Mouse (Mus musculus) liver, adult 2 months (tissue): Measurements from ENCODE around the gene Fam19a1. TPM values are rescaled to one million over a fixed set of nuclear protein-coding genes. Genes with fewer than 3 reads are reported as not detected.

Experiments
- DNase-seq: peaks from one replicate; pipeline ENCODE4 v3.0.0-alpha.2; 2011; ENCODE audit warnings: low read depth, low spot score; ENCODE audit errors: extremely low read depth
- H3K27ac ChIP-seq: fragments of 200-500 bp; replicated peaks from 2 replicates; pipeline ENCODE4 v1.5.1; 2012; ENCODE audit warnings: low read depth, mild to moderate bottlenecking, control low read depth, inconsistent platforms, low read length; ENCODE audit not compliant: insufficient read depth
- H3K27me3 ChIP-seq: fragments of 200-500 bp; 2 replicates; pipeline ENCODE4 v1.6.1; 2012; ENCODE audit warnings: mild to moderate bottlenecking, moderate library complexity, low read length, inconsistent platforms; ENCODE audit not compliant: control insufficient read depth, insufficient read depth
- H3K36me3 ChIP-seq: fragments of 200-500 bp; 2 replicates; pipeline ENCODE4 v1.6.1; 2012; ENCODE audit warnings: low read length, inconsistent platforms; ENCODE audit not compliant: control insufficient read depth, insufficient read depth
- H3K4me1 ChIP-seq: fragments of 200-500 bp; 2 replicates; pipeline ENCODE4 v1.6.1; 2011; ENCODE audit warnings: low read length; ENCODE audit not compliant: control insufficient read depth, insufficient read depth
- H3K4me3 ChIP-seq: fragments of 200-500 bp; 2 replicates; pipeline ENCODE4 v1.5.1; 2011; ENCODE audit warnings: low read depth, mild to moderate bottlenecking, control low read depth, low read length, moderate library complexity; ENCODE audit not compliant: insufficient read depth
- H3K79me2 ChIP-seq: fragments of 200-500 bp; 2 replicates; pipeline ENCODE4 v1.6.1; 2012; ENCODE audit warnings: inconsistent platforms, mild to moderate bottlenecking, low read length, moderate library complexity; ENCODE audit not compliant: control insufficient read depth, insufficient read depth
- H3K9ac ChIP-seq: fragments of 200-500 bp; 2 replicates; pipeline ENCODE4 v1.6.1; 2012; ENCODE audit warnings: low read depth, mild to moderate bottlenecking, control low read depth, inconsistent platforms, low read length
- CTCF ChIP-seq: fragments of 200-500 bp; IDR thresholded peaks from 2 replicates; pipeline ENCODE4 v1.5.1; 2011; ENCODE audit warnings: low read depth, low read length, control low read depth
- POLR2A ChIP-seq: fragments of 200-500 bp; IDR thresholded peaks from 2 replicates; pipeline ENCODE4 v1.6.1; 2011; ENCODE audit warnings: low read length, control low read depth; ENCODE audit not compliant: insufficient read depth; ENCODE audit errors: extremely low read depth
- WGBS: fragments of 180-500 bp; shearing (Covaris S2); methylation state at CpG from one replicate; pipeline ENCODE4 v1.1.7; 2018; 5-methylcytosine and 5-hydroxymethylcytosine counted together
- polyA plus RNA-seq: library from polyadenylated mRNA; depleted of rRNA; stranded (reverse); fragments of >200 nt; gene quantifications from 2 replicates; pipeline ENCODE4 v1.2.3, GENCODE M21; 2012; rRNA removed
- total RNA-seq: library from RNA; depleted of rRNA; stranded (reverse); fragments of >200 nt; gene quantifications from 2 replicates; pipeline ENCODE4 v1.2.3, GENCODE M21; 2014; rRNA removed

The Fam19a1 gene
- total and polyA plus RNA-seq, 2 experiments: 0.09 TPM; not detected in 1

- WGBS: 76% methylated on average over 2 of the region's 2 CpGs
- no peaks in the 10 kb centered on the region for H3K36me3 ChIP-seq
- H3K27me3 ChIP-seq: no peaks in the 10 kb centered on the region
- H3K4me1 ChIP-seq: no peaks in the 10 kb centered on the region
- no peak for DNase-seq
- no peak overlapping the region for H3K27ac ChIP-seq
- no peak overlapping the region for H3K9ac ChIP-seq
- H3K4me3 ChIP-seq: no peak overlapping the region
- no peak for TF ChIP-seq POLR2A
- TF ChIP-seq CTCF: no peak
- no peaks in the 10 kb centered on the region for H3K79me2 ChIP-seq
Observed at GRCm38 (mm10) chr6:96635663-96636062, 522.7 kb downstream of the Fam19a1 start.

GRCm38 (mm10) chr6:96648742-96649141 is 535.8 kb downstream of the Fam19a1 start:
- Histone ChIP-seq H3K4me3 (no peak overlapping the region), H3K4me1 (no peaks in the 10 kb centered on the region), H3K9ac (no peak overlapping the region), H3K27me3 (no peaks in the 10 kb centered on the region), H3K36me3 (no peaks in the 10 kb centered on the region), H3K27ac (no peak overlapping the region), H3K79me2 (no peaks in the 10 kb centered on the region)
- no peak for TF ChIP-seq POLR2A
- no peak for TF ChIP-seq CTCF
- DNase-seq: no peak
- WGBS: 80% methylated on average over 2 of the region's 2 CpGs

GRCm38 (mm10) chr6:96649267-96649666 is 536.3 kb downstream of the Fam19a1 start:
- no peak overlapping the region for H3K27ac ChIP-seq
- TF ChIP-seq CTCF (no peak), POLR2A (no peak)
- H3K79me2 ChIP-seq: no peaks in the 10 kb centered on the region
- H3K4me1 ChIP-seq: no peaks in the 10 kb centered on the region
- H3K27me3 ChIP-seq: no peaks in the 10 kb centered on the region
- no peaks in the 10 kb centered on the region for H3K36me3 ChIP-seq
- no peak overlapping the region for H3K4me3 ChIP-seq
- H3K9ac ChIP-seq: no peak overlapping the region
- WGBS: 81% methylated on average over 5 of the region's 5 CpGs
- no peak for DNase-seq

- no peaks in the 10 kb centered on the region; the same call in 1 of the 2 replicates for H3K27me3 ChIP-seq
- 88% methylated on average over 1 of the region's 1 CpGs for WGBS
- TF ChIP-seq CTCF (no peak), POLR2A (no peak)
- no peaks in the 10 kb centered on the region for H3K36me3 ChIP-seq
- no peaks in the 10 kb centered on the region for H3K4me1 ChIP-seq
- no peak overlapping the region for H3K9ac ChIP-seq
- H3K27ac ChIP-seq: no peak overlapping the region
- no peaks in the 10 kb centered on the region for H3K79me2 ChIP-seq
- no peak for DNase-seq
- no peak overlapping the region for H3K4me3 ChIP-seq
Observed at GRCm38 (mm10) chr6:96666311-96666710, 553.4 kb downstream of the Fam19a1 start.

- 83% methylated on average over 3 of the region's 3 CpGs for WGBS
- Histone ChIP-seq H3K79me2 (no peaks in the 10 kb centered on the region), H3K36me3 (no peaks in the 10 kb centered on the region), H3K4me1 (no peaks in the 10 kb centered on the region), H3K27me3 (no peaks in the 10 kb centered on the region), H3K4me3 (no peak overlapping the region), H3K9ac (no peak overlapping the region), H3K27ac (no peak overlapping the region)
- TF ChIP-seq CTCF (no peak), POLR2A (no peak)
- no peak for DNase-seq
Observed at GRCm38 (mm10) chr6:96677813-96678212, 564.9 kb downstream of the Fam19a1 start.

Other genes starting within 250 kb of the Fam19a1 start
- not detected in 2 replicates for gene 1700123L14Rik, start 53.1 kb downstream of the Fam19a1 start, total RNA-seq
- gene 1700123L14Rik, start 53.1 kb downstream of the Fam19a1 start, polyA plus RNA-seq: not detected in 2 replicates